Mouse (Mus musculus): ENCODE measurements at regions not wholly inside any gene's neighbourhood (a gene's known extent, or its start where the extent isn't known, plus 50 kb on each side); places are given as distances from the start of the nearest gene placed in this dataset.

GRCm38 (mm10) chr10:110566260-110567050 lies 110.5 kb upstream of the Nav3 start:
- Histone ChIP-seq H3K4me1 (ENCODE audit: control insufficient read depth in 1 of 2, insufficient read depth in 2 of 2) (no peaks in the 10 kb centered on the region), H3K79me2 (replicated peaks; ENCODE audit: control insufficient read depth, extremely low read depth, insufficient read depth, poor library complexity, severe bottlenecking) (no peaks in the 10 kb centered on the region), H3K4me2 (ENCODE audit: insufficient read depth, low read depth, poor library complexity, severe bottlenecking) (no peak overlapping the region), H3K4me3 (replicated peaks in 1 of 3; ENCODE audit: low read depth in 2 of 3, low read length in 2 of 3, poor library complexity in 1 of 3) (no peak overlapping the region), H3K27ac (ENCODE audit: insufficient read depth, low read depth) (no peak overlapping the region), H3K9ac (ENCODE audit: insufficient read depth, low read depth) (no peak overlapping the region), H3K27me3 (replicated peaks) (no peaks in the 10 kb centered on the region), H3K9me3 (replicated peaks; ENCODE audit: low read length) (peaks cover 15% of the 10 kb centered on the region), H3K36me3 (replicated peaks in 1 of 2; ENCODE audit: control insufficient read depth in 1 of 2, insufficient read depth in 1 of 2, low read length in 1 of 2) (no peaks in the 10 kb centered on the region)
- no peak for TF ChIP-seq HCFC1 (IDR thresholded peaks at IDR 0.05; ENCODE audit: low read depth, low read length)
- no peak for TF ChIP-seq JUND (conservative IDR thresholded peaks at IDR 0.05; ENCODE audit: low read depth, low read length)
- TF ChIP-seq MEF2A (IDR thresholded peaks at IDR 0.05; ENCODE audit: borderline replicate concordance, low read depth, low read length) = no peak
- no peak for TF ChIP-seq EP300 (IDR thresholded peaks at IDR 0.05; ENCODE audit: low read length)
- TF ChIP-seq RCOR1 (conservative IDR thresholded peaks at IDR 0.05; ENCODE audit: low read depth, low read length) = no peak
- no peak for TF ChIP-seq ELF1 (IDR thresholded peaks at IDR 0.05; ENCODE audit: low read depth, low read length)
- no peak for TF ChIP-seq SMC3 (IDR thresholded peaks at IDR 0.05; ENCODE audit: low read depth, low read length)
- no peak for TF ChIP-seq ZKSCAN1 (IDR thresholded peaks at IDR 0.05; ENCODE audit: borderline replicate concordance, low read depth, low read length)
- no peak for TF ChIP-seq JUN (IDR thresholded peaks at IDR 0.05; ENCODE audit: insufficient read depth, low read depth, low read length)
- TF ChIP-seq CHD1 (IDR thresholded peaks at IDR 0.05; ENCODE audit: low read depth, low read length) = no peak
- TF ChIP-seq USF2 (conservative IDR thresholded peaks at IDR 0.05; ENCODE audit: low read depth, low read length) = no peak
- TF ChIP-seq PAX5 (IDR thresholded peaks at IDR 0.05; ENCODE audit: low read length) = no peak
- no peak for DNase-seq (ENCODE audit: extremely low read depth)
- in situ Hi-C loops (cut with MboI; ENCODE audit: low pct_ligation_motif_present, low pct_unique_long_range_greater_than_20kb, low sequenced_read_pairs) (no loop called here), dilution Hi-C loops (cut with MboI; ENCODE audit: extremely low pct_ligation_motif_present, extremely low pct_unique_long_range_greater_than_20kb, low sequenced_read_pairs) (no loop called here)

GRCm38 (mm10) chr10:110570465-110570864 lies 114.5 kb upstream of the Nav3 start:
- H3K27ac ChIP-seq (ENCODE audit: insufficient read depth, low read depth) = no peak overlapping the region
- H3K4me2 ChIP-seq (ENCODE audit: insufficient read depth, low read depth, poor library complexity, severe bottlenecking) = no peak overlapping the region
- TF ChIP-seq IRF4 (IDR thresholded peaks at IDR 0.05; ENCODE audit: low read depth, low read length) (no peak), MAFK (IDR thresholded peaks at IDR 0.05; ENCODE audit: insufficient replicate concordance, low read length) (no peak), NRF1 (IDR thresholded peaks at IDR 0.05; ENCODE audit: low read depth, low read length) (no peak), CHD1 (IDR thresholded peaks at IDR 0.05; ENCODE audit: low read depth, low read length) (no peak), TCF12 (IDR thresholded peaks at IDR 0.05; ENCODE audit: low read depth, low read length) (no peak), MAX (IDR thresholded peaks at IDR 0.05; ENCODE audit: low read length) (no peak), MAZ (IDR thresholded peaks at IDR 0.05; ENCODE audit: low read depth, low read length) (no peak), JUND (conservative IDR thresholded peaks at IDR 0.05; ENCODE audit: low read depth, low read length) (no peak), MYC (IDR thresholded peaks at IDR 0.05; ENCODE audit: low read depth, low read length) (no peak), ELF1 (IDR thresholded peaks at IDR 0.05; ENCODE audit: low read depth, low read length) (no peak), TBP (conservative IDR thresholded peaks at IDR 0.05; ENCODE audit: low read depth, low read length) (no peak), PAX5 (IDR thresholded peaks at IDR 0.05; ENCODE audit: low read length) (no peak), MXI1 (IDR thresholded peaks at IDR 0.05; ENCODE audit: low read depth, low read length) (no peak), POLR2A (IDR thresholded peaks at IDR 0.05; ENCODE audit: low read depth, low read length) (no peak), E2F4 (IDR thresholded peaks at IDR 0.05; ENCODE audit: insufficient replicate concordance, low read depth, low read length) (no peak), EP300 (IDR thresholded peaks at IDR 0.05; ENCODE audit: low read length) (no peak)
- H3K9ac ChIP-seq (ENCODE audit: insufficient read depth, low read depth) = no peak overlapping the region
- no peaks in the 10 kb centered on the region for H3K4me1 ChIP-seq (ENCODE audit: control insufficient read depth in 1 of 2, insufficient read depth in 2 of 2)
- no peaks in the 10 kb centered on the region for H3K27me3 ChIP-seq (replicated peaks)
- dilution Hi-C loops (cut with MboI; ENCODE audit: extremely low pct_ligation_motif_present, extremely low pct_unique_long_range_greater_than_20kb, low sequenced_read_pairs) = no loop called here
- no peak overlapping the region for H3K4me3 ChIP-seq (replicated peaks in 1 of 3; ENCODE audit: low read depth in 2 of 3, low read length in 2 of 3, poor library complexity in 1 of 3)
- H3K79me2 ChIP-seq (replicated peaks; ENCODE audit: control insufficient read depth, extremely low read depth, insufficient read depth, poor library complexity, severe bottlenecking) = no peaks in the 10 kb centered on the region
- DNase-seq (ENCODE audit: extremely low read depth) = no peak
- in situ Hi-C loops (cut with MboI; ENCODE audit: low pct_ligation_motif_present, low pct_unique_long_range_greater_than_20kb, low sequenced_read_pairs) = no loop called here
- H3K9me3 ChIP-seq (replicated peaks; ENCODE audit: low read length) = peaks cover 9% of the 10 kb centered on the region
- no peaks in the 10 kb centered on the region for H3K36me3 ChIP-seq (replicated peaks in 1 of 2; ENCODE audit: control insufficient read depth in 1 of 2, insufficient read depth in 1 of 2, low read length in 1 of 2)

All from CH12.LX (cell line).